Mouse (Mus musculus) testis, adult 2 months (tissue): ENCODE measurements around the gene Ghitm.

Source experiments
- CTCF ChIP-seq: fragments of 200-500 bp; IDR thresholded peaks from 2 replicates; pipeline ENCODE4 v1.5.1; 2012; ENCODE audit warnings: low read depth, mild to moderate bottlenecking, inconsistent platforms, low read length, moderate library complexity; ENCODE audit not compliant: control insufficient read depth, insufficient read depth, insufficient replicate concordance
- POLR2A ChIP-seq: fragments of 200-500 bp; IDR thresholded peaks from 2 replicates; pipeline ENCODE4 v1.6.1; 2012; ENCODE audit warnings: low read depth, mild to moderate bottlenecking, inconsistent platforms, low read length, moderate library complexity; ENCODE audit not compliant: control insufficient read depth

DNA sequence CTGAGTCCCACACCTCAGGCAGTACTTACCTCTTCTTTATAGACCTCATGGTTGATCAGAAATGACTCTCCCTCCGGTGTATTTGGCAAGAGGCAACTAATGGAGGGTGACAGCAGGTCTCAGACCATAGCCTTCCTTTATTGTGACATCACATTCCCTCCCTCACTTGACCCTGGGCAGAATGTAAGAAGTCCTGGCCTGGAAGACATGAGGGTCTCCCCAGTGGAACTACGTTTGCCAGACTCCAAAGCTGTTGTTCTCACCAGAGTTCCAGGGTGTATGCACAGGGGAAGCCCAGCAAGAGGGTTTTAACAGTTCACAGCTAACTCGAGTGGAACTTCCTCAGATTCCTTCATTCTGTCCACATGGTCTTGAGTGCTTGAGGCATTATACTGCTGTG lies 21.1 kb downstream of the Ghitm start, which contains the start of gene 2610528A11Rik:
- TF ChIP-seq POLR2A: no peak
- TF ChIP-seq CTCF: no peak
